10 mouse cellular contexts compared by ENCODE assay signal in genomic region chr12:111238778-111239177, GRCm38 (mm10). TPM values are rescaled to one million over a fixed set of nuclear protein-coding genes. Genes with fewer than 3 reads are reported as not detected.
DNase-seq lines count a peak whose midpoint lies in the region; ATAC-seq and TF ChIP-seq lines count a peak whose summit lies in the region.
"Had no signal": no experiment of that assay in that cellular context is flagged by ENCODE, and none has a peak within 500 bp of the region (broad histone marks: within the 10 kb centered on the region; RNA-seq: fewer than 3 reads in every experiment).

No protein-coding gene starts in this region.

- TF ChIP-seq EP300 in lung, postnatal 0 days (IDR thresholded peaks at IDR 0.05) = no peak
- no peak for TF ChIP-seq EP300 in stomach, postnatal 0 days (optimal IDR thresholded peaks at IDR 0.05)

- H3K9me3 ChIP-seq in lung, postnatal 0 days (ENCODE audit: low read length) = no peaks in the 10 kb centered on the region
- no peaks in the 10 kb centered on the region for H3K9me3 ChIP-seq in stomach, postnatal 0 days (ENCODE audit: control insufficient read depth, low read length)

- TF ChIP-seq CTCF in lung, postnatal 0 days (IDR thresholded peaks at IDR 0.05) = no peak
- no peak for TF ChIP-seq CTCF in stomach, postnatal 0 days (IDR thresholded peaks at IDR 0.05; ENCODE audit: low read depth)

- no peak for ATAC-seq in CD4-positive, CD25-positive, alpha-beta regulatory T cell, adult 4 months
- no peak for ATAC-seq in lung, postnatal 0 days
- peak; percentile 41 for ATAC-seq in stomach, postnatal 0 days (ENCODE audit: low FRiP score, low TSS enrichment)
- ATAC-seq in erythroblast, adult 5-6 weeks (replicated peaks; ENCODE audit: low FRiP score, poor library complexity, severe bottlenecking) = no peak

- no peaks in the 10 kb centered on the region for H3K4me1 ChIP-seq in lung, postnatal 0 days (ENCODE audit: insufficient read depth, low read depth, low read length)
- H3K4me1 ChIP-seq in stomach, postnatal 0 days (replicated peaks; ENCODE audit: control insufficient read depth, insufficient read depth) = no peaks in the 10 kb centered on the region

- H3K4me3 ChIP-seq in lung, postnatal 0 days (ENCODE audit: low read depth, low read length) = no peak overlapping the region
- H3K4me3 ChIP-seq in stomach, postnatal 0 days (ENCODE audit: low read depth, low read length) = no peak overlapping the region

- 39% methylated on average over 4 of the region's 4 CpGs for WGBS in lung, postnatal 0 days
- 50% methylated on average over 4 of the region's 4 CpGs for WGBS in stomach, postnatal 0 days

- no peaks in the 10 kb centered on the region for H3K27me3 ChIP-seq in lung, postnatal 0 days (replicated peaks; ENCODE audit: insufficient read depth, low read length)
- H3K27me3 ChIP-seq in stomach, postnatal 0 days (ENCODE audit: control insufficient read depth, insufficient read depth, low read length) = no peaks in the 10 kb centered on the region

- peak; percentile 8 for DNase-seq in CD4-positive, CD25-positive, alpha-beta regulatory T cell, adult 2 months (ENCODE audit: low read depth, low spot score)
- peak; percentile 43 for DNase-seq in lung, postnatal 0 days (ENCODE audit: low spot score)
- no peak for DNase-seq in lung, postnatal 10 days
- peak; percentile 34 for DNase-seq in kidney, adult 9 months
- peak; percentile 35 for DNase-seq in stomach, postnatal 0 days (ENCODE audit: low spot score)
- DNase-seq in adrenal gland, postnatal 4 days (ENCODE audit: low spot score in 2 of 2) = no peak

- no peak overlapping the region for H3K9ac ChIP-seq in lung, postnatal 0 days (replicated peaks; ENCODE audit: low read depth)
- no peak overlapping the region for H3K9ac ChIP-seq in stomach, postnatal 0 days (ENCODE audit: low read length)

- H3K27ac ChIP-seq in lung, postnatal 0 days (ENCODE audit: low read length) = no peak overlapping the region
- peak overlapping the region; percentile 76 for H3K27ac ChIP-seq in stomach, postnatal 0 days (replicated peaks)

- no peaks in the 10 kb centered on the region; the same call in 1 of the 2 replicates for H3K36me3 ChIP-seq in lung, postnatal 0 days (ENCODE audit: insufficient read depth, low read length)
- 0 out of 2 replicates have a peak, but pooled peaks cover 2% of the 10 kb centered on the region for H3K36me3 ChIP-seq in stomach, postnatal 0 days (ENCODE audit: control insufficient read depth, insufficient read depth, low read length)

- H3K4me2 ChIP-seq in lung, postnatal 0 days (replicated peaks; ENCODE audit: low read depth, low read length) = no peak overlapping the region
- H3K4me2 ChIP-seq in stomach, postnatal 0 days (replicated peaks; ENCODE audit: low read depth) = no peak overlapping the region

RNA-seq across cellular contexts. Expression of gene Amn, which starts 32.1 kb away (rescaled TPM):
- not detected for polyA plus RNA-seq in CD4-positive, CD25-positive, alpha-beta regulatory T cell, adult 4 months (2017; shearing (Covaris generic))
- 0.31 and 0.40 TPM in 2 replicates for polyA plus RNA-seq in lung, postnatal 0 days (2015; fragmentation: Nextera tagmentation; extraction: Ambion mirVana)
- polyA plus RNA-seq in stomach, postnatal 0 days (2015; fragmentation: Nextera tagmentation; extraction: Ambion mirVana) = 0.22 TPM in 2 replicates
- 1 to 10 TPM in 1 of 2 experiments, under 1 TPM in 1; 0.85 to 9.9 TPM for total RNA-seq in adrenal gland, postnatal 4 days (2021)
- total RNA-seq in erythroblast, adult 5-6 weeks (2015; ENCODE audit: low replicate concordance) = not detected in 2 replicates
- total RNA-seq in erythroblast, adult 5-6 weeks (2017; ENCODE audit: low replicate concordance) = not detected in 2 replicates

RNA-seq across cellular contexts. Expression of gene 4930595D18Rik, which starts 54.5 kb away (rescaled TPM):
- 1 to 10 TPM in 1 of 2 experiments, not detected in 1; 1.2 TPM for polyA plus RNA-seq in CD4-positive, CD25-positive, alpha-beta regulatory T cell, adult 4 months (2017; shearing (Covaris generic))
- not detected in 2 replicates for polyA plus RNA-seq in lung, postnatal 0 days (2015; fragmentation: Nextera tagmentation; extraction: Ambion mirVana)
- not detected in 2 replicates for polyA plus RNA-seq in stomach, postnatal 0 days (2015; fragmentation: Nextera tagmentation; extraction: Ambion mirVana)
- total RNA-seq in adrenal gland, postnatal 4 days (2021) = not detected
- not detected in 2 replicates for total RNA-seq in erythroblast, adult 5-6 weeks (2015; ENCODE audit: low replicate concordance)
- not detected in 2 replicates for total RNA-seq in erythroblast, adult 5-6 weeks (2017; ENCODE audit: low replicate concordance)
- total RNA-seq: layer of hippocampus, postnatal 36 days; neutrophil, adult 5-6 weeks had no signal

Comparison
In these comparisons a context has a peak if more than half of its experiments do, and no peak if none do; other contexts are left out.
1. DNase-seq: peak in CD4-positive, CD25-positive, alpha-beta regulatory T cell, adult 2 months (single experiment), lung, postnatal 0 days (single experiment), kidney, adult 9 months (single experiment) and stomach, postnatal 0 days (single experiment); none in lung, postnatal 10 days (single experiment) and adrenal gland, postnatal 4 days (0 of 2).